Mouse (Mus musculus) mesoderm, embryonic 11.5 days (tissue): ENCODE results near the gene Scn4b.

ENCODE experiments used
- DNase-seq: peaks from one replicate; pipeline ENCODE4 v3.0.0-alpha.2; 2012; ENCODE audit warnings: low read depth, low spot score

Scn4b gene

DNA sequence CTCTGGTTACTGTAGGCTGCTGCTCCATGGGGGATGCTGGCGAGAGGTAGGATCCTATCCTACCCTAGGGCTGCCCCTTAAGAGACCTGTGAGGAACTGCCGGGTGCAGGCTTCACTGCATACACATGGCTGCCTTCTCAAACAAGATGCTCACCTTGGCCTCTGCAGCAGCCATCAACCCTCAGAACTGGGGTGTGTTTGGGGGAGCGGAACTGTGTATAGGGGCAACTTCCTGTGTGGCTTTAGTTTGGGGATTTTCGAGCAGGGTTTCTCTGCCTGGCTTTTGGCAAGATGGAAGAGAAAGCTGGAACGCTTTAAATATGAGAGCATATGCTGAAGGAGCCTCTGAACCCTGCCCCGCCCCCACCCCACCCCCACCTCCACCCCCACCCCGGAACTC, 11.3 kb upstream of the Scn4b start:
- no peak for DNase-seq

DNA sequence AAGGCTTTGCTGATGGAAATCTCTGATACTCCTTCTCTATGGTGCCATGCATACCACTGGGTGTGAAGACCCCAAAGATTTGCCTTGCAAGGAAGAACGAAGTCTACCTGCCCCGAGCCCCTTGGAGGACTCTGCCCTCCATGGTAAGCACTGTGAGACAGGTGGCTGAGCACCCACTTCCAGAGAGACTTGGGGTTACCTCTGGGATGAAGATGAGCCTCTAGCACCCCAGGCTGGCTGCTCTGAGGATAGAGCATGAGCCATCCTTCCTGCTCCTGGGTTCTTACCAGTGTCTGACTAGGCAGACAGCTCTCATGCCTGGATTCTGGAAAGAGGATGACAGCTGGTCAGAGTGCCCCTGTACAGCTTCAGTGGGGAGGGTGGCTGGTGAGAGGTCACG, 8.1 kb upstream of the Scn4b start:
- DNase-seq = no peak

DNA sequence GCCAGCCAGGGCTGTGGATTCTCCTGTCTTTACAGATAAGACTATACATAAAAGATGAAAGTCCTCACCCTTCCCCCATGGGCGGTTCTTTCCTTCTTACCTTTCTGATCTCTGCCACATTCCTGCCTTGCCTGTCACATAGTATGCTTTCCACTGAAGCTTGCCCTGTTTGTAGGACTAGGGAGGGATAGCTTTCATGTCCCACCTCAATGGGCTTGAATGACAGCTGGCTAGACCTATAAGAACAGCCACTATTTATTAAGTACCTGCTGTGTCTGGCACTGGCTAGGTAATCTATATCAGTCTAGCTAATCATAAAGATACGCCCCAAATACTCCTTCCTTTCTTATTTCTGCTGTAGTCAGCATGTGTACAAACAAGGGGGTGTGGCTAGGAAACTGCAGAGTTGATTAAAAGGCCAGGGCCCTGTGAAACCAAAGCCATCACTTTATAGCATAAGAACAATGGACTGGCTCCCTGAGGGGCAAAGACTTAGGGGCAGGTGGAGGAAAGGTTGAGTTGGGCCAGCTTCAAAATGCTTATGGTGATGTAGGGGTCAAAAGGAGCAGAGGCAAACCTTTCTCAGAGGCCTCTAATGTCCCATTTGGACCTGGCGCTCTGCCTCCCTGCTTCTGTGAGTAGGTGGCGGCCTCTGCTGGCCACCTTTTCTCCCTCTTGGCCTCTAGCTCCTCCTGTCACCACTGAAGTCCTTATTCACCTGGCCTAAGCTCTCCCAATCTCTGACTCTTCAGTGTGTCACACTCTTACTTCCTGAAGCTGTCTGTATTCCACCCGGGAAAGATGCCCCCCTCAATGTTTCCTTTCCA, 4.5 kb upstream of the Scn4b start:
- peak; percentile 43 for DNase-seq

DNA sequence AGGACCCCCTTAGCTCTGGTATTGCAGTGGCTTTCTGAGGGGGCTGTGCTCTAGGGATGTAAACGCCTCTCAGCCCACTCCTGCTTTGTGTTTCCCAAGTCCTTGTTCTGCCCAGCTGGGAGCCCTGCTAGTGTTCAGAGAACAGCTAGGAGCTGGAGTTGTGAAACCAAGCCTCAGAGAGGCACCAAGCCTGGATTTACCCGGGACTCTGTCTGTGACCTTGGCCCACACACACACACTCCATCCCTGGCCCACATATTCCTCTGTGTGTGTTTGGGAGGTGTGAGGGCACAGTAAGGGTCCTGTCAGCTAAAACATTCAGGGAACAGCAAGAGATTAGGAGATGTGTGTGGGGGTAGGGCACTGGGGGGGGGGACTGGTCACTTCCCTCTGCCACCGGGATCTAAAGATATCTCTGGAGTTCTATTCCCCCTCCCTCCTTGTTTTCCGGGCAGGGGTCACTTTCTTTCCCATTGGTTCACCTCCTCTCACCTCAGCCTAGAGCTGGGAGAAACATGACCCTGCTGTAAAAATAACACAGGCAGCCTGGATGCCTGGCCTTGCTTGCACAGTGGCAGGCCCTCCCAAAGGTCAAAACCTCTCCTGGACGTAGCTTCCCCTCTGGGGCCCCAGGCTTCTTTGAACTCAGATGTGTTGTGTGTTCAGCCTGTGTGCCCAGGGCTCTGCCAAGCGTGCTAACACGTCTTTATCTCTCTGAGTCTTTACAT, 1.6 kb upstream of the Scn4b start:
- DNase-seq = peak; percentile 34

DNA sequence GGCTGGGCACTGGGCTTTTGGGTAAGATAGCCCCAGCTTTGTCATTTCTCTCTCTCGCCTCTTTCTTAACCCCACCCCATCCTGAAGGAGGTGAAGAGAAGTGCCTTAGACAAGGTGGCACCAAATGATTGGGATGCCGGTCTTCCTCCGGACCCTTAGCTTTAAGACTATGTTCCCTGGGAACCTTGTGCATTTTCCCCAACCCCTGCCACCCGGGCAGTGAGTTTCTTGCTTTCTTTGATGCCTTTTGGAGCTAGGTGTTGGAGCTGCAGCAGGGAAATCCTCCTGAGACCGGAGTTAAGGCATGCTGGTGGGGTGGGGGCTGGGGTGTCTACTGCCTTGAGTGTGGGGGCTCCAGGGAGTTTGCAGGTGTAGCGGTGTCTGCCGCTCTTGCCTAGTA, 887 bp downstream of the Scn4b start:
- no peak for DNase-seq

DNA sequence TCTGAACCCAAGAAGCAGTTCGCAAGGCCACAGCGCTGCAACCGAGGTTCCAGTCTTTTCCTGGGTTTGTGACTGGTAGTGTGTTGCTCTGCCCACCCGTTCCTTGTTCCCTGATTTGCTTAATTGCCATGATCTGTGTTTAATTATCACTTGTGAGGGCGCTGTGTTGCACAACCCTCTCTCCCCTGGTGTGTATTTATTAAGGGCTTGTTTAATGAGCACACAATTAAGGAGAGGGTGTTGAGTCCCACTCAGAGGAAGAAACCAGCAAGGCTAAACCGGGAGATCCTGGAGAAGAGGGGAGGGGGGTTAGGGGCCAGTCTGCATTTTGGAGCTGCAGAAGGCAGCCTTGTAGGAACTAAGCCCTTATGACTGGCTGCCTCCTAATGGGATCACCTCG, 2.8 kb downstream of the Scn4b start:
- no peak for DNase-seq

DNA sequence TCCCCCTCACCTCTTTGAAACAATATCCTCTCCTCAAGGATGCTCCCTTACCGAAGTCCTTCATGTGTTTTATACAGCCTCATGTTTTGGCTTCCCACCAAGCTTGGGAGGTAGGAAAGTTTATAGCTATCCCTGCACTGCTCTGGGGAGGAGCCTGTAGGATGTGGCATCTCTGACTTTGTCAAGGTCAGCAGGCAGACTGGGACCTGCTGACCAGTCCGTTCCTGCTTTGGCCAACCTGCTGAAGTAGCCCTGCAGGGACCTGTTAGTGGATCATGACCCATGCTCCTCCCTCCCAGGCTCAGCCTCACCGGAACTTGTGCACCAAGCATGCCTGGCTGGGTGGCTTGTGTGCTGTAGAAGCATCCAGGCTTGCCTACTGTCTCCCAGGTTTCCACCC, 4.5 kb downstream of the Scn4b start:
- no peak for DNase-seq

DNA sequence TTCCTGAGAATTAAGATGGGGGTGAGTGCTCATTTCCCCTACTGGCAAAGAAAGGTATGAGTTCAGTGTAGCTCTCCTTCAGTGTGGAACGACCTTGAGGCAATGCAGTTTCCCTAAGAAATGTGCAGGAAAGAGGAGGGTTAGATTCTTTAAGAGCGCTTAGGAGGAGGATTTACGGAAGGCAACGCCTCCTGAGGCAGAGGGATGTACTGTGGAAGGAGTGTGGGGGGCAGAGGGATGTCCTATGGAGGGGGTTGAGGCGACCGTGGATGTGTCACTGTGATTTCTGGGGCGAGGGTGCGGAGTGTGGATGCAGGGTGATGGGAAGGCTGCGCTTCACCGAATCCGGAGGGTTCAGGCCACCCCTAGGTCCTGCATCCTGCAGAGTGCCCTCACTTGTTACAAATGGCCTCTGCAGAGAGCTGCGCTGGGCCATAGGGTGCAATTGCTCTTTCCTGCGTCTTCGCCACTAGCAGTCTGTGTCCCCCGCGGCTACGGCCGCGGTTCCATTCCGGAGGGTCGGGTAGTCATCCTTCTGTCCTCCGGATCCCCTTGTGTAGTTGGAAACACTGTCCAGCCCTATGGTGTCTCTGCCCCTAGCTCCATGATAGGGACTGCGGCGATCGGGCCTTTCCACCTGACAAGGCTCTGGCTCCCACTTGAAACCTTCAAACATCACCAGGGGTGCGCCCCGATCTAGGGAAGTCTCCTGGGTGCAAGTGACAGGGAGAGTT, 7.5 kb downstream of the Scn4b start:
- peak; percentile 59 for DNase-seq

DNA sequence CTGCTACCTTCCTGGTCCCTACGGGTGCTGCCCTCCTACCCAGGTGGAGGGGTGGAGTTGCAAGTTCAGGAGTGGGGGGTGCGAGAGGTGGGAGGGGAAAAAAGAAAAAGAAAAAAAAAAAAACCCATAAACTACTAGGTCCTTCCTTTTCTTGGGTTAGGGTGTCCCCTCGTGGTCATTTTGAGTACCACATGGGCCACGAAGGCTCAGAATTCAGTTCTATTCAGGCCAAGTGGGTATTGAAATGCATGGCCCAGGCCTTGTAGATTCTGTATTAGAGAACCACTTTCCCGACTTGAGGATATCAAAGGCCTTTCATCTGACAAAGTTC, 8.0 kb downstream of the Scn4b start:
- DNase-seq = peak; percentile 76

DNA sequence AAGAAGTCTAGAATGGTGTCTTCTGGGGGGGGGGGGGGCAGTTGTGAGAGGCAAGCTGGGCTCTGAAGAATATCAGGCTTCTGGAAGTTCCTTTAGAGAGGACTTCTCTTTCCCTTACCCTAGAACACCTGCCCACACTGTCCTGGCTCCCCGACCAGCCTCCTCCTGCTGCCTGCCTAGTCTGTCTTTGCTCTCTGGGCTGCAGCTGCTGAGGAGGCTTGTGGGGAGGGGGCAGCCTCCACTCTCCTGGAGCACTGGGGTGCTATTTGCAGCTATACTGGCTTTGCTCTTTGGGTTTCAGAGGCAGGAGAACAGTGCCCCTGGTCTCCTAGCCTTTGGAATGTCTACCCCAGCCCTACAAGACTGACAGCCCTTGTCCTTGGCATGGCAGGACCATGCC, 12.7 kb downstream of the Scn4b start:
- no peak for DNase-seq

DNA sequence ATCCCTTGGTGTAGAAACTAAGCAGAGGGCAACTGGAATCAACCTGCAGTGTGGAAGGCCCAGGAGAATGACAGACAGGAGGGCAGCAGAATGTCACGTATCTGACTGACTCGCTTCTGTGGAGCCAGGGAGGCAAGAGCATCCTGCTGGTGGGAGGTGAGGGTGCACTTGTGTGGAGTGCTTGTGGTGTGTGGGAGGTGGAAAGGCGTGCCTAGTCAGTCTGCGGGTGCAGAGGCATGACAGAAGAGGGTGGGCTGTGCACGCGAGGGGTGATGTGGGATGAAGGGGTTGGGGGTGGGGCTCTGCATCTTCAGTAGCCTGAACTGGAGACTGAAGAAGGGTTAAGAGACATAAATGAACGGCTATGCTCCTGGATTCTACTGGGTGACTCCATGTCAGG, 15.2 kb downstream of the Scn4b start:
- DNase-seq = no peak

DNA sequence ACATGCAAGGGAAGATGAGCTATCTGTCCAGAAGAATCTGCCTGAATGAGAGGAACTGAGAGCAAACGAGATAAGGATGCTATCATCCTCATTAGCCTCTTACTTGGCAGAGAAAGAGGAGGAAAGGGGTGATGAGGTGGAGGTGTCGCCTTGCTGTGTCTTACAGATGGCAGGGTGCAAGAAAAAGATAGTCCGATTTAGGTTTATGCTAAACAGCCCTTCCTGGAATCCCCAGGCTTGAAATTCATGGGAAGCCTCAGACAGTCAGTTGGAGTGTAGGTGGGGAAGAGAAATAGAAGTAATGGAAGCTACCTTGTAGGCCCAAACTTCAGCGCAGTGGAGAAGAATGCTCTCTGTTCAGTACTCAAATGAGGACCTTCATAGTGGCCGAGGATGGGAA, 29.7 kb downstream of the Scn4b start:
- DNase-seq = no peak

DNA sequence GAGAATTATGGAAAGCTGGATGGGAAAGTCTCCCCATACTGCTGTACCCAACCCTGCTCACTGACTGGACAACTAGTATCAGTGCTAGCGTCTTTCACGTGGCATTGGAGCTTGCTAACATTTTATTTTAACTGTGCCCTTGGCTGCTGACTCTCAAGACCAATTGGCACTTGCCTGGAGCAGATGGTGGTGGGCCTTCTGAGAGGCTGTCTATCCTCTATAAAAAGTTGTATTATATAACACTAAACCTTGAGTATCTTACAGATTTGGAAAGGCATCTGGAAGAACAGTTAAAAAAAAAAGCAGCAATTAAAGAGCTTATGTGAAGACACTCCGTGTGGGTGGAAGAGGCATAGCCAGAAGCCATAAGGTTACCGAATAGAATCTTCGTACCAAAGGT, 32.0 kb downstream of the Scn4b start:
- no peak for DNase-seq

DNA sequence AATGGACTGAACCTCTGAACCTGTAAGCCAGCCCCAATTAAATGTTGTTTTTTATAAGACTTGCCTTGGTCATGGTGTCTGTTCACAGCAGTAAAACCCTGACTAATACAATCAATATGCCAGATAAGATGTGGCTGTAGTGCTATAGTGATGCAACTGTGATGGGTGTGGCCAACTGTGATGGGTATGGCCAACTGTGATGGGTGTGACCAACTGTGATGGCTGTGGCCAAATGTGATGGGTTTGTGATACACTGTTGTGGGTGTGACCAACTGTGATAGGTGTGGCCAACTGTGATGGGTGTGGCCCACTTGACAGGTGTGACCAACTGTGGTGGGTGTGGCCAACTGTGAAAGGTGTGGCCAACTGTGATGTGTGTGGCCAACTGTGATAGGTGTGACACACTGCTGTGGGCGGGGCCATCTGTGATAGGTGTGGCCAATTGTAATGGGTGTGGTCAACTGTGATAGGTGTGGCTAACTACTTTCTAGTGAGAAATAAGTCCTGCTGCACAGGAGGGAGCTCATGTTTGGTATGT, 32.9 kb downstream of the Scn4b start:
- DNase-seq = no peak

DNA sequence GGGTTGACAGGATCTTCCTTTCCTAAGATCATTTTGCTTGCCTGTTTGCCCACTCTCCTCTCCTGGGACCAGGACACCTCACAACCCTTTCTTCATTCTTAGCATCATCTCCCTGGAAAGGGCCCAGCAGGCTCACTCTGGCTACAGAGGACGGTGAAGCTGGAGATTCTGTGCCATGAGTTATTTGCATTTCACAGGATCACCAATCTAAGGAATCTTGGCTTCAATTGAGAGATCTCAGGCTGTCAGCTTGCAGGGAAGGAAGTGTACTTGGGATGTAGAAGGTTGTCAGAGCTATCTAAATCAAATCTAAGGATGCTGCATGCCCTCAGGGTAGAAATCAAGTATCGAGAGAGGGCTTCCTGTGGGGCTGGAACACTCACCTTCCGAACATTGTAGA, 35.3 kb downstream of the Scn4b start:
- DNase-seq = no peak

DNA sequence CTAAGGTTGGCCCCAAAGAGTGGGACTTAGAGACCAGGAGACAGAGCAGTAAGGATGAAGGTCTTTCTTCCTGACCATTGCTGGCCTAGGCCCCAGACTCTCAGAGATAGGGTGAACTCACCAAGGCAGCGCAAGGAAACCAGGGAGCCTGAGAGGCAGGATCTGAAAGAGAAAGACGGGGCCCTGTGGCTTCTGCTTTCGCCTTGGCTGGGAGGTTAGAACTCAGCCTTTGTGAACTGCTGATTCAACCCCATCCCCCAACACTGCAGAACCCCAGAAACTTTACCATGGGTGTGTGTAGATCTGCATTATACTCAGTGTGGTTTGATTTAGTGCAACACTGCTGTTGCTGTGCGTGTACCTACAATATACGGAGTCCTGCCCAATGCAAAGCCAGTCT, 41.1 kb downstream of the Scn4b start:
- no peak for DNase-seq

DNA sequence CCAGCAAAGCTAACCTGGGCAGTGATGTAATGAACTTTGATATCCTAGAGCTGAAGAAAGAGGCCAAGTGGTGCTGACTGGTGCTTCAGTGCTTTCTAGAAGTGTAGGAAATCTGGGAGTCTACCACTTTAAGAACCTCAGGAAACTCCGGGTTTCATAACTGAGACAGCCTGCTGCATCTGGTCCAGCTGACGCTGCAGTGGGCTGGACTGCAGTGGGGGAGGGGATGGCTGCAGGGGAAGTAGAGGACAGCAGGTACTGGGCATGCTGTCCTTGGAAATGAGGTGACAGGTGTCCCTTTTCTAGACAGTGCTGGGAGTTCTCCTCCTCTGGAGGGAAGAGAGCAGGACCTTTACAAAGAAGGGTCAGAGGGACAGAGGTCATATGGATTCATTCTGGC, 43.6 kb downstream of the Scn4b start, which contains the start of gene BC049352:
TSS of gene BC049352 (plus strand) at position 238 of the 400 bp plus-strand sequence.
- no peak for DNase-seq

DNA sequence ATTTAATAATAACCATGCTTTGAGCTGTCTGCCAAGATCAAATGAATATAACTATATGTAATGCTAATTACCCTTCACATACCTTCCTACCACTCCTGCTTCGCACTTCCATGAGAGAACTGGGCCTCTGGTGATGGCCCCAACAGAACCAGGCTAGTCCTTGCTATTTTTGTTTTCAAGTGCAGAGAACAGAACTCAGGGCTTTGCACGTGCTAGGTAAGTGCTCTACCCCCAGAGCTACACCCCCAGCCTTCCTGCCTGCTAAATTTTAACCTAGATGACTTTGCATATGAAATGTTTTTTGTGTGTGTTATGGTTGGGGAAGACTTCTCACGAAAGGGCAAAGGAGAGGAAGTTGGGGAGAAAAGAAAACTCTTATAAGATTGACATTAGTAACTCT, 44.3 kb downstream of the Scn4b start:
- DNase-seq = no peak

DNA sequence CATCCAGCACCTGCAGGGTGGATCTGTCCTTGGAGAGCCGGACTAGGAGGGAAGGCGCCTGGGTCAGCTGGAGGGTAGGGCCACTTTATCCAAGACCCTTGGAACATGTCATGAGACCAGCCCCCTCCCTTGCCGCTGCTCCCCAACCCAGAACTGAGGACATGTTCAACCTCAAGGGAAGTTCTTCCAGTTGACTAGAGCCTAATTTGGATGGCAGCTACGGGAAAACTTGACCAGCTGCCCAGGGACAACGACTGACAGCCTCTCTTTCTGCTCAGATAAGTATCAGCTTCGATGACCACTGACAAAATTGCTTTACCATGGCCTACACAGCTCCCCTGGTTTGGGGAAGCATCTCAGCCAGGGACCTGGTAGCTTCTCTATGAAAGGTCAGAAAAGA, 45.1 kb downstream of the Scn4b start:
- DNase-seq = no peak

DNA sequence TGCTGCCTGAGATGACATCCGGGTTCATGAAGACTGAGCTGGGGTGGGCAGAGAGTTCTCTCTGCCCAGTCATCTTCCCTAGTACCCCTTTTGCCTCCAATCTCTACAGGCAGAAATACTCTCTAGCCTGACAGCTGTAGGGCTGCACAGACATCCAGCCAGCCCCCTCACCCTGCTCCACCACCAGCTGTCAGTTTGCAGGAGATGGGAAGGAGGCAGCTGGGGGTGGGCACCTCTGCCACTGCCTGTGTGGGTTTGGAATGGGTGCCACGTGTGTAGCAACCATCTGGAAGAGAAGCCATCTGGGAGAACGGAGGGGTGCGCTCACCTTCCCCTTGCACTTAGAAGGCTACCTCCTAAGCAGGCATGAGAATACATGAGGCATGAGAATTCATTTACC, 47.1 kb downstream of the Scn4b start:
- no peak for DNase-seq

DNA sequence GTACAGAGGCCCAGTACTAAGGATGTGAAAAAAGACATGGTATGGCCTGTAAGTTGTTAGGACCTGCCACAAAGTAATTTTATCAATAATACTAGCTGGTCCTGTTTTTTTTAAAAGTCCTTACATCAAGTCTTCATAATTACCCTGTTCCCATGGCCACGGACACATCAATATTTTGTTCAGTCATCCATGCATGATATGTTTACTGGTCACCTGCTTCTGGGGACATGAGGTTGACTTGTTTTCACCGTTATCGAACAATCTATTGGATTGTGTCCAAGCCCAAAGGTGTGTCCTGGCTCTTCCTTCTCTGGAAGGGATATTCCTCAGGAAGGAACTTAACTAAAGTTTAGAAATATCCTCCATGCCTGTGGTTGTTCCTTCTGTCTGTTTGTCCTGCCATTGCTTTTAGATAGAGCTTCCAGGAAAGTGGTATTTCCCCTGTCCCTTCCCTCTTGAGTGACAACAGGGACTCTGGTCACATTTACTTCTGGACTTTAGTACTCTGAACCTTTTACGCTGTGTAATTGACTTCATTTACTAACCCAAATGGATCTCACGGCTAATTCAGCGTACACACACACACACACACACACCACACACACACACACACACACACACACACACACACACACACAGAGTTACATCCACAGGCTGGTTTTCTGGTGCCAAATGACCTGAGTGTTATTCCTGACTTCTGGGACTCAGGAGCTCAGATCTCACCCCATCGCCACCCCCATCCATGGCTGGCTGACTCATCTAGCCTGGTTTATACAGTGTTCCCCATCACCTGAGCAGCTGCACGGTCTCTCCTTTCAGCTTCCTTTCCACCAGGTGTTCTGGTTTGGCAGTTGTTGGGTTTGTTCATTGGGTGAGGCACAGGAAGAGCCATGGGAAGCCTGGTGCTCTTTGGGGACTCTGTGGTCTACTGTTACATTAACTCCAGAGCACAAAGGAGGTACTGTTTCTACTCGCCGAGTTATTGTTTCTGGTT, 50.7 kb downstream of the Scn4b start:
- DNase-seq = no peak
